Mouse (Mus musculus) testis, adult 2 months (tissue): ENCODE results near the gene Wwtr1.

Source experiments
- CTCF ChIP-seq: fragments of 200-500 bp; IDR thresholded peaks from 2 replicates; pipeline ENCODE4 v1.5.1; 2012; ENCODE audit warnings: low read depth, mild to moderate bottlenecking, inconsistent platforms, low read length, moderate library complexity; ENCODE audit not compliant: control insufficient read depth, insufficient read depth, insufficient replicate concordance
- POLR2A ChIP-seq: fragments of 200-500 bp; IDR thresholded peaks from 2 replicates; pipeline ENCODE4 v1.6.1; 2012; ENCODE audit warnings: low read depth, mild to moderate bottlenecking, inconsistent platforms, low read length, moderate library complexity; ENCODE audit not compliant: control insufficient read depth

DNA sequence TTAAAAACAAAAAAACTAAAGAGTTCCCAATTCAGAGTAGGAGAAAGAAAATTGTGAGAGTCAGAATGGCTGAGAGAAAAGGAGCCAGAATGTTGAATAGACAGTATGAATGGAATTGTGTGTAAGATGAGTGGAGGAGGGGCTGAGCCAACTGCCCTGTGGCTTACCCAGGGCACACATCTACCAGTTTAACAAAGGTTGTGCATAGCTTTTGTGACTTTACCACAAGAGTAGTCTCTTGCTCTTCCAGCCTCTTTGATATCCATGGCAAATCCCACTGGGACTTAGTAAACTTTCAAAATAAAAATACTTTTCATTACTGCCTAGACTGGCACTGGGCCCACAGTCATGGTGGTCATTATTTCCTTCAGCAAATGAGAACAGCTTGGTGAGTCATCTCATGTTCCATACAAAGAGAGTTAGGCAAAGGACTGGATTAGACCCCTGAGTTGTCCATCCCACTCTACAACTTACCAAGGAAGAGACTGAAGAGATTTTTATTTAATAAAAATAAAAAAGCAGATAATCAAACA, 32.8 kb downstream of the Wwtr1 start:
- TF ChIP-seq POLR2A (no peak), CTCF (no peak)
